Mouse (Mus musculus) forebrain, embryonic 13.5 days (tissue): Measurements from ENCODE around the gene Eef2. TPM values are rescaled to one million over a fixed set of nuclear protein-coding genes. Genes with fewer than 3 reads are reported as not detected.
"Not testable (repeated sequence)": the region's sequence is repeated elsewhere in the genome, so short reads cannot be mapped to it uniquely, and the experiment has no call there.

Experiments used
- ATAC-seq: fragments of 200-750 bp; cut with Nextera tagmentation; 2 replicates; pipeline ENCODE4 v1.8.0; 2017
- H3K27ac ChIP-seq: fragments of 300-500 bp; sonication (generic); 2 replicates; pipeline ENCODE4 v1.5.1; 2015; ENCODE audit warnings: inconsistent platforms, mild to moderate bottlenecking, moderate library complexity
- H3K27me3 ChIP-seq: fragments of 300-500 bp; sonication (generic); 2 replicates; pipeline ENCODE4 v1.6.1; 2015; ENCODE audit warnings: mild to moderate bottlenecking, inconsistent platforms
- H3K36me3 ChIP-seq: fragments of 300-500 bp; sonication (generic); 2 replicates; pipeline ENCODE4 v1.6.1; 2015; ENCODE audit warnings: mild to moderate bottlenecking, inconsistent platforms; ENCODE audit not compliant: poor library complexity, severe bottlenecking
- H3K4me1 ChIP-seq: fragments of 300-500 bp; sonication (generic); 2 replicates; pipeline ENCODE4 v1.6.1; 2015; ENCODE audit warnings: inconsistent platforms
- H3K4me2 ChIP-seq: fragments of 300-500 bp; sonication (generic); 2 replicates; pipeline ENCODE4 v1.6.1; 2015; ENCODE audit warnings: inconsistent platforms, mild to moderate bottlenecking, moderate library complexity
- H3K4me3 ChIP-seq: fragments of 300-500 bp; sonication (generic); 2 replicates; pipeline ENCODE4 v1.5.1; 2015; ENCODE audit warnings: mild to moderate bottlenecking, inconsistent platforms
- H3K9ac ChIP-seq: fragments of 300-500 bp; sonication (generic); 2 replicates; pipeline ENCODE4 v1.6.1; 2015; ENCODE audit warnings: mild to moderate bottlenecking, inconsistent platforms
- H3K9me3 ChIP-seq: fragments of 300-500 bp; sonication (generic); replicated peaks from 2 replicates; pipeline ENCODE4 v1.6.1; 2016; ENCODE audit warnings: inconsistent platforms
- WGBS: fragments of 180-500 bp; shearing (Covaris S2); methylation state at CpG from one replicate; pipeline ENCODE4 v1.1.7; 2015; 5-methylcytosine and 5-hydroxymethylcytosine counted together
- polyA plus RNA-seq: library from polyadenylated mRNA; unstranded; fragments of >200 nt; fragmentation: Nextera tagmentation; extraction: Ambion mirVana; gene quantifications from 2 replicates; pipeline ENCODE4 v1.2.1, GENCODE M21; 2015

The Eef2 gene
- polyA plus RNA-seq, 1 experiment from 2014 or later: 555 TPM

DNA sequence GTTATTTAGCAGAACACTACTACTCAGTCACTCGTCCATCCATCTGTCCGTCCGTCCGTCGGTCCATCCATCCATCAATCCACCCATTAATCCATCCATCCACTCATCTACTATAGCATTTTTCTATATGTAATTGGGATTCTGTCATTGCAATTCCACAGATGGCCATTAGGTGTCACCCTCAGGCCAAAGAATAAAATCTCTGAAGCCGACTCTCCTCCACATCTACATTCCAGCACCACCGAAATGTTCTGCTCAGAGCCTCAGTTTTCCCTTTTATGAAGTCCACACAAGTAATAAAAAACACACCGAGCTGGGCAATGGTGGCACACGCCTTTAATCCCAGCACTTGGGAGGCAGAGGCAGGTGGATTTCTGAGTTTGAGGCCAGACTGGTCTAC is 21.8 kb downstream of the Eef2 start:
- H3K9me3 ChIP-seq: no peaks in the 10 kb centered on the region
- peaks cover 6% of the 10 kb centered on the region for H3K4me1 ChIP-seq
- peaks cover 50% of the 10 kb centered on the region for H3K27me3 ChIP-seq
- no peak overlapping the region for H3K4me3 ChIP-seq
- ATAC-seq: no peak
- no peak overlapping the region for H3K9ac ChIP-seq
- no peak overlapping the region for H3K27ac ChIP-seq
- H3K4me2 ChIP-seq: no peak overlapping the region
- no peaks in the 10 kb centered on the region for H3K36me3 ChIP-seq
- 2% methylated on average over 9 of the region's 9 CpGs for WGBS

DNA sequence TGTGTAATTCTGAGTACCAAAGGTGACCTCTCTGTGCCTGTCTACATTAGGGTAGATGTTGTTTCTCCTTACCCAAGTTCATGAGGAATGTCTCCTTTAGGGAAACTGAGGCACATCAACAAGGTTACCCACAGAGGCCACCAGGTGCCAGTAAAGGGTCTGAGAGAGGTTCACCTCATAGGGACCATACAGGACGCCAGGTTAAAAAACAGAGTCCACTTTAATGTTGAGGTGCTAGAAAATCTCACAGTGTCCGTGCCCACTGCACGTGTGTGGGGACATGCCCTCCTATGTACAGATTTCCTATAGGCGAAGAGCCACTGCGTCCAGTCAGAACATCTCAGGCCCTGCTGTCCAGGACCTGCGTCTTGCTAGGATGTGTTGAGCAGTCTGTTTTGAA is 22.6 kb downstream of the Eef2 start:
- H3K4me3 ChIP-seq: no peak overlapping the region
- no peak overlapping the region for H3K27ac ChIP-seq
- H3K9me3 ChIP-seq: no peaks in the 10 kb centered on the region
- H3K9ac ChIP-seq: peak overlapping the region; percentile 12; the same call in 1 of the 2 replicates
- no peaks in the 10 kb centered on the region for H3K36me3 ChIP-seq
- no peak overlapping the region for H3K4me2 ChIP-seq
- H3K27me3 ChIP-seq: peaks cover 45% of the 10 kb centered on the region
- WGBS: 81% methylated on average over 6 of the region's 6 CpGs
- ATAC-seq: no peak
- H3K4me1 ChIP-seq: peaks cover 4% of the 10 kb centered on the region; the same call in 1 of the 2 replicates

DNA sequence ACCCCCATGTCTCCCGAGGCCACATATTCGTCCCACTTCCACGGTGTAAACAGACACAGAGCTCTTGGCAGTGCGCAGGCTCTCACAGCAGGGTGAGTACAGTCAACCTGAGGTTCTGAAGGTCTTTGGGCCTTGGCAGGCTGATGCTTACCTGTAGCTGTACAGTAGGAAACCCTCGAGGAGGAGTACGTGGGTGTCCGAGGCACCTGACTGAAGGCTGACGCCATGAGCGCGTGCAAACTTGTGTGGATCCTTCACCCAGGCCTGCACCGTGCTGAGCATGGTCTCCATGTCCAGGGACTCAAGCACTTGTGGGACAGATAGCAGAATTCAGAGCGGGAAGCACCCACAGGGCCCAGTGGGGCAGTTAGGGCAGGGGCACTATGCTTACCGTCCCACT is 23.7 kb downstream of the Eef2 start:
- H3K9ac ChIP-seq: 0 out of 2 replicates have a peak overlapping the region, but pooled peaks have one; percentile 9
- no peak overlapping the region for H3K27ac ChIP-seq
- no peaks in the 10 kb centered on the region for H3K9me3 ChIP-seq
- no peak overlapping the region for H3K4me3 ChIP-seq
- H3K36me3 ChIP-seq: peaks cover 4% of the 10 kb centered on the region; the same call in 1 of the 2 replicates
- H3K4me2 ChIP-seq: no peak overlapping the region
- H3K4me1 ChIP-seq: no peaks in the 10 kb centered on the region
- 84% methylated on average over 13 of the region's 13 CpGs for WGBS
- ATAC-seq: no peak
- H3K27me3 ChIP-seq: peaks cover 33% of the 10 kb centered on the region

DNA sequence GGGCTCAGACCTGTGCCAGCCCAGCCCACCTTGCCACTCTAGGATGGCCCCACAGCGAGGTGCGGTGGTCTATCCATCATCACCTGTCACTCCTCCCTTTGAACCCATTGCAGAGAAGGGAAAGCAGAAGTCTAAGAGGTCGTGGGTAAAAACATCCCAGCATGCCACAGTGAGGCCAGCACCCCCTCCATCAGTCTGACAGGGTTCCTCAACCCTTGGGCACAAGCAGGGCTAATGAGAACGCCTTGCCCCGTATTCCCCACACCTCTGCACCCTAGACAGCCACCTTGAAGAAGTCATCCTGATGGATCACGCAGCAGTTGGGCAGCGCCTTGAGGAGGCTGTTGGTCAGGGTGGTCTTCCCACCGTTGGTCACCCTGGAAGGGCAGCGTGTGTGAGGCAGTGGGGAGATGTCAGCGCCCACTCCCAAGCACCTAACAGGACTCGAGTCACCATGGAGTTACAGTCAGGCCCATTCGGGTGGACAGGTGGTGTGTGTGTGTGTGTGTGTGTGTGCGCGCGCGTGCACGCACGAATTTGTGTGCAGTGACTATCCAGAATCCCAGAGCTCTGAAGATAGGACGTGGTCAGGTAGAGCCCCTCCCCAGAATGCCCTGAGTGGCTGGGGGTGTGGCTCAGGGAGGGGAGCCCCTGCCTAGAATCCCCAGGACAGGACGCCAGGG is 24.3 kb downstream of the Eef2 start:
- ATAC-seq: no peak
- H3K4me2 ChIP-seq: no peak overlapping the region
- H3K9ac ChIP-seq: no peak overlapping the region
- no peak overlapping the region for H3K27ac ChIP-seq
- H3K4me3 ChIP-seq: no peak overlapping the region
- H3K9me3 ChIP-seq: no peaks in the 10 kb centered on the region
- H3K36me3 ChIP-seq: peaks cover 5% of the 10 kb centered on the region
- H3K4me1 ChIP-seq: no peaks in the 10 kb centered on the region
- WGBS: 78% methylated on average over 20 of the region's 20 CpGs
- peaks cover 27% of the 10 kb centered on the region for H3K27me3 ChIP-seq

DNA sequence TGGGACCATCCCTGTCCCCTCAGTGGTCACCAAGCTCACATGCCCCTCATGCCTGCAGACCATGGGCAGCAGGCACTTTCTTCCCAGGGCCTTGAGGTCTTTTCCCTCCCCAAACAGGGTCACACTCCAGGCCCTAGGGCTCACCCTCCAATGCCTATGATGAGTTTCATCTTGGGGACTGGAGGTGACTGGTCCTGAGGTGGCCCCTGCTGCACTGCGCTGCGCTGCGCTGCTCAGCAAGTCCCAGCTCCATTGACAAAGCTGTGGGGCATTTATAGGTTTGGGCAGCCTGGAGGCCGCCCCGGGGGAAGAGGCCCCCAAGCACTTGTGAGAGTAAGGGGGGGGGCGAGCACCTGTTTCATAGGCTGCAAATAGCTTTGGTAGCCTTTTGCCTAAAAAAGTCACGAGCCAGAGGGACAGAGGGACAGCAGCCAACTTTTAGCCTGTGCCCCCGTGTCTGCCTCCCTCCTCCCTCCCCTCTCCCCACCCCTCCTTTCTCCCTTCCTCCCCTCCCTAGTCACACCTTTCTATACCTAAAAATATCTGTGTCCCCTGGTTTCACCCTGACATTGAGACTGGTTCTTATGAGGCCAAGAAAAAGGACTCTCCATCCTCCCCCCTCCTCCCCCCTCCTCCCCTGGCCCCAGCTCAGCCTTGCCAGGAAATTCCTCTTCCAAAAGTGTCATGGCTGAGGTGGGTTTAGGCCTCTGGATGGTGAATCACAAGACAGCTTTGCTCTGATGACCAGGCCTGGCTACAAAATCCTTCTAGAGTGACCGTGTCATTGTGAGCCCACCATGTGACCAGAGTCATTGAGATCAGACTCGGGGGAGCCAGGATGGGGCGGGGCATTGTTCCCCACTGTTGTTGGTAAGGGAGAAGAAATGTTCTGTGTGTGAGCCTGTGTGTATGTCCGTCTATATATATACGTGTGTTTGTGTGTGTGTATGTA is 25.7 kb downstream of the Eef2 start, which contains the start of gene Nmrk2:
Gene Nmrk2, minus strand, starts transcription at position 245 of the 952 bp plus-strand sequence.
- Histone ChIP-seq H3K4me2 (no peak within 1 kb of the TSS), H3K4me1 (no peaks in the 10 kb centered on the region), H3K9me3 (no peaks in the 10 kb centered on the region), H3K4me3 (no peak within 1 kb of the TSS), H3K27me3 (peaks cover 14% of the 10 kb centered on the region), H3K36me3 (peaks cover 18% of the 10 kb centered on the region), H3K9ac (no peak within 1 kb of the TSS), H3K27ac (no peak within 1 kb of the TSS)
- ATAC-seq: no peak
- 65% methylated on average over 13 of the region's 13 CpGs for WGBS

GRCm38 (mm10) chr10:81202978-81203720 is 26.7 kb downstream of the Eef2 start:
- no peaks in the 10 kb centered on the region for H3K4me1 ChIP-seq
- no peaks in the 10 kb centered on the region for H3K9me3 ChIP-seq
- no peak for ATAC-seq
- H3K4me3 ChIP-seq: no peak overlapping the region
- 0 out of 2 replicates have a peak, but pooled peaks cover 9% of the 10 kb centered on the region for H3K27me3 ChIP-seq
- WGBS: 72% methylated on average over 8 of the region's 8 CpGs
- H3K9ac ChIP-seq: no peak overlapping the region
- no peak overlapping the region for H3K27ac ChIP-seq
- H3K36me3 ChIP-seq: peaks cover 27% of the 10 kb centered on the region
- no peak overlapping the region for H3K4me2 ChIP-seq

- Histone ChIP-seq H3K4me1 (no peaks in the 10 kb centered on the region), H3K9ac (no peak overlapping the region; the same call in 1 of the 2 replicates), H3K36me3 (peaks cover 35% of the 10 kb centered on the region), H3K4me3 (no peak overlapping the region), H3K27me3 (0 out of 2 replicates have a peak, but pooled peaks cover 9% of the 10 kb centered on the region), H3K9me3 (no peaks in the 10 kb centered on the region), H3K27ac (no peak overlapping the region), H3K4me2 (no peak overlapping the region)
- peak; percentile 19; the same call in 1 of the 2 replicates for ATAC-seq
- 72% methylated on average over 4 of the region's 4 CpGs for WGBS
Observed at GRCm38 (mm10) chr10:81204137-81204536, 27.7 kb downstream of the Eef2 start.

DNA sequence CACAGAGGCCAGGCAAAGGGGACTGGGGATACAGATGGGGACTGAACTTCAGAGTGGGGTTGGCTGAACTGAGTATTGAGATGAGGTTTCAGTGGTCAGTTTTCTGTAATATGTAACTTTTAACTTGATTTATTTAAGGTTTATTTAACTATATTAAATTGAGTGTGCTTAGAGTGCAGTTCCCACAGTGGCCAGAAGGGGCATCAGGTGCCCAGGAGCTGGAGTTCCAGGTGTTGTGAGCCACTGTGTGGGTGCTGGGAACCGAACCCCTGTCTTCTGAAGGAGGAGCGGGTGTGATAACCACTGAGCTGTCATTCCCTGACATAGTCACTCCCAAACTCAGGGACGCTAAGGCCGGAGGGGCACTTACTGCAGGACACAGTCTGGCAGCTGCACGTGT is 33.7 kb downstream of the Eef2 start:
- 93% methylated on average over 5 of the region's 5 CpGs for WGBS

GRCm38 (mm10) chr10:81216260-81216659 is 39.8 kb downstream of the Eef2 start:
- H3K36me3 ChIP-seq: peaks cover 90% of the 10 kb centered on the region
- no peak overlapping the region for H3K4me3 ChIP-seq
- 88% methylated on average over 6 of the region's 6 CpGs for WGBS
- no peak overlapping the region for H3K4me2 ChIP-seq
- no peak overlapping the region for H3K9ac ChIP-seq
- ATAC-seq: no peak
- no peaks in the 10 kb centered on the region for H3K27me3 ChIP-seq
- H3K27ac ChIP-seq: no peak overlapping the region
- no peaks in the 10 kb centered on the region for H3K4me1 ChIP-seq
- H3K9me3 ChIP-seq: peaks cover 6% of the 10 kb centered on the region; the same call in 1 of the 2 replicates

More for the DNA sequence above, 33.7 kb downstream of the Eef2 start:
- no peaks in the 10 kb centered on the region for H3K27me3 ChIP-seq
- H3K9ac ChIP-seq: no peak overlapping the region
- no peak overlapping the region for H3K4me3 ChIP-seq
- ATAC-seq: no peak
- H3K4me1 ChIP-seq: no peaks in the 10 kb centered on the region
- H3K4me2 ChIP-seq: no peak overlapping the region
- H3K9me3 ChIP-seq: peaks cover 12% of the 10 kb centered on the region
- H3K36me3 ChIP-seq: peaks cover 90% of the 10 kb centered on the region
- H3K27ac ChIP-seq: no peak overlapping the region

GRCm38 (mm10) chr10:81216810-81217209 is 40.4 kb downstream of the Eef2 start:
- Histone ChIP-seq H3K27me3 (no peaks in the 10 kb centered on the region), H3K27ac (no peak overlapping the region), H3K9ac (no peak overlapping the region), H3K36me3 (peaks cover 90% of the 10 kb centered on the region), H3K9me3 (peaks cover 6% of the 10 kb centered on the region; the same call in 1 of the 2 replicates), H3K4me2 (no peak overlapping the region), H3K4me1 (no peaks in the 10 kb centered on the region), H3K4me3 (no peak overlapping the region)
- WGBS: 89% methylated on average over 6 of the region's 6 CpGs
- 0 out of 2 replicates have a peak, but pooled peaks have one; percentile 29 for ATAC-seq

GRCm38 (mm10) chr10:81217267-81217666 is 40.8 kb downstream of the Eef2 start:
- not testable (repeated sequence) for H3K4me3 ChIP-seq, H3K27ac ChIP-seq, H3K4me2 ChIP-seq, H3K9me3 ChIP-seq, H3K27me3 ChIP-seq, H3K4me1 ChIP-seq, ATAC-seq, H3K9ac ChIP-seq
- WGBS: 25% methylated on average over 1 of the region's 1 CpGs
- H3K36me3 ChIP-seq: peaks cover 90% of the 10 kb centered on the region
